Mouse (Mus musculus): Measurements from ENCODE around the gene Mapk6.

DNA sequence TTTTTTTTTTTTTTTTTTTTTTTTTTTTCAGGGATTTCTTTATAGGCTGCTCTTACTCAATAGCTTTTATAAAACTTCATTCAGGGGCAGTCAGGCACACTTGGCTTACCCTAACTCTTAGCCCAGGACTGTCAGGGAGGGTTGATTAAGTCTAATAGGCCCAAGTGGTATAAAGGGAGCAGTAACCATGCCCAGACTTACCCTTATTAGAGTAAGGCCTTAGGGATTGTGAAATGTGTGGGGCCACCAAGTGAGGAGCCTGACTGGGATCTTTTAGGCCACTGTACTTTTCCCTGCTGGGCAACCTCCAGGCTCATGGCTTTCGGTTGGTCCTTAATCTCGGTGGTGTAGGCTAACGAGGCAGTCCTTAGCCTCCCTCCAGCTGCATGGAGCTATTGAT lies 61.2 kb downstream of the Mapk6 start:
- no peak for TF ChIP-seq CTCF (IDR thresholded peaks at IDR 0.05; ENCODE audit: borderline replicate concordance, extremely low read depth, insufficient read depth, insufficient read length)
- TF ChIP-seq POLR2A (IDR thresholded peaks at IDR 0.05; ENCODE audit: borderline replicate concordance, extremely low read depth, insufficient read depth, insufficient read length, poor library complexity, severe bottlenecking), result no peak

All from brain, embryonic 14.5 days (tissue).